Mouse (Mus musculus) hindbrain, embryonic 12.5 days (tissue): ENCODE data around the gene Olfr655. TPM values are rescaled to one million over a fixed set of nuclear protein-coding genes. Genes with fewer than 3 reads are reported as not detected.

ENCODE experiments used
- ATAC-seq: fragments of 200-750 bp; cut with Nextera tagmentation; 2 replicates; pipeline ENCODE4 v1.8.0; 2017; ENCODE audit warnings: moderate TSS enrichment; ENCODE audit not compliant: low FRiP score
- H3K27ac ChIP-seq: fragments of 300-500 bp; sonication (generic); 2 replicates; pipeline ENCODE4 v1.5.1; 2016; ENCODE audit warnings: mild to moderate bottlenecking
- H3K27me3 ChIP-seq: fragments of 300-500 bp; sonication (generic); 2 replicates; pipeline ENCODE4 v1.6.1; 2016; ENCODE audit warnings: mild to moderate bottlenecking
- H3K36me3 ChIP-seq: fragments of 300-500 bp; sonication (generic); 2 replicates; pipeline ENCODE4 v1.6.1; 2016; ENCODE audit warnings: mild to moderate bottlenecking
- H3K4me1 ChIP-seq: fragments of 300-500 bp; sonication (generic); 2 replicates; pipeline ENCODE4 v1.6.1; 2016
- H3K4me2 ChIP-seq: fragments of 300-500 bp; sonication (generic); replicated peaks from 2 replicates; pipeline ENCODE4 v1.6.1; 2016; ENCODE audit warnings: mild to moderate bottlenecking
- H3K4me3 ChIP-seq: fragments of 300-500 bp; sonication (generic); 2 replicates; pipeline ENCODE4 v1.5.1; 2016; ENCODE audit warnings: mild to moderate bottlenecking
- H3K9ac ChIP-seq: fragments of 300-500 bp; sonication (generic); 2 replicates; pipeline ENCODE4 v1.6.1; 2016; ENCODE audit warnings: mild to moderate bottlenecking, moderate library complexity
- H3K9me3 ChIP-seq: fragments of 300-500 bp; sonication (generic); replicated peaks from 2 replicates; pipeline ENCODE4 v1.6.1; 2016; ENCODE audit warnings: mild to moderate bottlenecking
- whole genome bisulfite sequencing: fragments of 180-500 bp; shearing (Covaris S2); methylation state at CpG from one replicate; pipeline ENCODE4 v1.1.7; 2016; 5-methylcytosine and 5-hydroxymethylcytosine counted together
- polyA plus RNA-seq: library from polyadenylated mRNA; unstranded; fragments of >200 nt; fragmentation: Nextera tagmentation; extraction: Ambion mirVana; gene quantifications from 2 replicates; pipeline ENCODE4 v1.2.1, GENCODE M21; 2016

Olfr655 gene
- polyA plus RNA-seq: not detected in 2 replicates

GRCm38 (mm10) chr7:104601679-104602078 is at the start of gene Olfr655:
Olfr655 (minus strand) TSS chr7:104601779.
- Histone ChIP-seq H3K4me3 (no peak within 1 kb of the TSS), H3K27ac (no peak within 1 kb of the TSS)

DNA sequence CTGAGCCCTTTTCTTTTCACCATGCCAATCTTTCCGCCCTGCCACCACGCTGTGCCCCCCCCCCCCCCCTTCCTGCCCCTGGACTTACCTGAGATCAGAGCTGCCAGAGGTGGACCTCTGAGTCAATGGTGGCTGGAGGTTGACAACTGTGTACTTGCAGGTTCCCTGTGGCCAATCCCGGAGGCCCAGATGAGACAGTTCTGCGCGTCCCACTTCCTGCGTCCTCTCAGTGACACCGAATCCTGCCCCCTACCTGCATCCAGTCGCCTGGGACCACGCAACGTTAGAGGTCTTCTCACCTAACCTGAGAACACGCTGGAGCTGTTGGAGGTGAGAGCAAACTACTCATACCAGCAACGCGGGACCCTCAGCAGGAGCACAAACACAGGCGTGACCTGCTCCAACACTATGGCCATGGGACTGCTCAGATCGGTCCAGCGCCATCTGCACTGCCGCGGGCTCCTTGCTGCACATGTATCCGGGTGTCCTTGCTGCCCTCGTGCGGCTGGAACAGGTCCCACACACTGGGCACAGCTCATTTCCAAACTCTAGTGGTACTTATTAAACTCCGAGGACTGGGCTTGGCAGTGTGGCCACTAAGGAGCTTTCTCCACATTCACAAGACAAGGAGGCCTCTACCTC is 45.4 kb upstream of the Olfr655 start, which contains the start of gene Olfr658:
Gene Olfr658 (minus strand): TSS at position 465 of the 642 bp plus-strand sequence.
- Histone ChIP-seq H3K4me3 (peak within 1 kb of the TSS; percentile 30), H3K36me3 (no peaks in the 10 kb centered on the region), H3K9ac (no peak within 1 kb of the TSS), H3K27me3 (no peaks in the 10 kb centered on the region), H3K27ac (no peak within 1 kb of the TSS), H3K9me3 (no peaks in the 10 kb centered on the region), H3K4me1 (no peaks in the 10 kb centered on the region), H3K4me2 (peak within 1 kb of the TSS; percentile 51)
- WGBS: 24% methylated on average over 22 of the region's 22 CpGs
- ATAC-seq: peak; percentile 94

More at GRCm38 (mm10) chr7:104601679-104602078, at the start of gene Olfr655:
- Histone ChIP-seq H3K9ac (no peak within 1 kb of the TSS), H3K27me3 (no peaks in the 10 kb centered on the region), H3K9me3 (no peaks in the 10 kb centered on the region), H3K4me1 (no peaks in the 10 kb centered on the region), H3K36me3 (no peaks in the 10 kb centered on the region), H3K4me2 (no peak within 1 kb of the TSS)
- WGBS: 85% methylated on average over 2 of the region's 2 CpGs
- no peak for ATAC-seq

DNA sequence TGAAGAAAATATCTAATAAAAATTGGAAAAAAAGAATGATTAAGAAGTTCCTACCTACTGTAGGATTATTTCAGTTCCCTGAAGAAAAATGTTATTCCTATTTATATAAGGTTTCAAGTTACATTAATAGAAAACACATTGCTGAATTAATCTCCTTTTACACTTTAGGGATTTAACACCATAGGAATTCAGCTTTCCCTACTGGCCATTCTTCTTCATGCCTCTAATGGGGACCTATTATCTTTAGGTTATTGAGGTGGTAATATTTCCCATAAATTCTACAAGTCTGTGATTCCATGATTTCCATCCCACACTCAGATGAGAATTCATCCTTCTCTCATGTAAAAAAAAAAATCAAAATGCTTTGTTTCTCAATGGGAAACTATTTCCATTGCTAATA is 22.9 kb upstream of the Olfr655 start, which contains the start of gene Olfr657:
Gene Olfr657 (plus strand): TSS at position 301 of the 400 bp plus-strand sequence.
- Histone ChIP-seq H3K9ac (no peak within 1 kb of the TSS), H3K9me3 (no peaks in the 10 kb centered on the region), H3K4me1 (no peaks in the 10 kb centered on the region), H3K4me2 (no peak within 1 kb of the TSS), H3K36me3 (no peaks in the 10 kb centered on the region), H3K4me3 (no peak within 1 kb of the TSS), H3K27ac (no peak within 1 kb of the TSS), H3K27me3 (no peaks in the 10 kb centered on the region)
- no peak for ATAC-seq

DNA sequence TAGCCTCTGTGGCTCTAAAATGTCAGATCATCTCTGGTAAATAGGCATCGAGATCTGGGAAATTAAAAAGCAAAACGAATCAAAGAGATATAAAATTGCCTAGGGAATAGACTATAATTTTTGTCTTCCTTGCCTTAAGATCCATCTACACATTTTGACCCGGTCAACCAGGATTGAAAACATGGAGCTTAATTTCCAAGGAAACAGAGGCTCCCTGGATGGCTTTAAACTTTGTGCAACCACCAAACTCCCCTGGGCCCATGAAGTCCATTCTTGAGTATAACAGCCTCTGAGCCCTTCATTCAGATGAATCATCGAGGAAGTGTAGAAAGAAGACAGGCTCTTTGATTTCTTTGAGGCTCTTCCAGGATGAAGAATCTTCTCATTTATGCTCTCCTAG is 12.1 kb upstream of the Olfr655 start, which contains the start of gene Olfr656:
Gene Olfr656 (plus strand): TSS at position 301 of the 400 bp plus-strand sequence.
- Histone ChIP-seq H3K9ac (no peak within 1 kb of the TSS), H3K9me3 (no peaks in the 10 kb centered on the region), H3K4me1 (no peaks in the 10 kb centered on the region), H3K27ac (no peak within 1 kb of the TSS), H3K4me2 (no peak within 1 kb of the TSS), H3K27me3 (no peaks in the 10 kb centered on the region), H3K4me3 (no peak within 1 kb of the TSS), H3K36me3 (no peaks in the 10 kb centered on the region)
- WGBS: 86% methylated on average over 4 of the region's 4 CpGs
- no peak for ATAC-seq

DNA sequence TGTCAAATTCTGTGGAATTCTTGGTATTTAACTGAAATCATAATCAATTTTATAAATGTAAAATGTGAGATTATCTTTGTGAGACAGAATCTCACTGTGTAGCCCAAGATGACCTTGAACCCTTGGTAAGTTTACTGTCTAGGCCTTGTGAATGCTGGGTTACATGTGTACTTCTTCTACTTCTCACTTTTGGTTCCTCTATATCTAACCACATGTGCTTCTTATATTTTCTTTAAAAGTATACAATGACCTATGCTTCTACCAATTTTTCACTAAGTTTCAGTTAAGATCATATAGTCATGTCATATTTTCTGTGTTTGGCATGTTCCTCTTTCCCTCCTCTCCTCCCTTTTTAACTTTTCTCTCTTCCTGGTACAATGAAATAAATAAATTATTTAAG is 3.1 kb upstream of the Olfr655 start:
- Histone ChIP-seq H3K27me3 (no peaks in the 10 kb centered on the region), H3K4me3 (no peak overlapping the region), H3K27ac (no peak overlapping the region), H3K9me3 (no peaks in the 10 kb centered on the region), H3K36me3 (no peaks in the 10 kb centered on the region), H3K4me2 (no peak overlapping the region), H3K9ac (no peak overlapping the region), H3K4me1 (no peaks in the 10 kb centered on the region)
- no peak for ATAC-seq

- H3K9ac ChIP-seq: no peak overlapping the region
- no peak overlapping the region for H3K27ac ChIP-seq
- no peak overlapping the region for H3K4me2 ChIP-seq
- H3K27me3 ChIP-seq: no peaks in the 10 kb centered on the region
- no peaks in the 10 kb centered on the region for H3K9me3 ChIP-seq
- no peak overlapping the region for H3K4me3 ChIP-seq
- H3K36me3 ChIP-seq: no peaks in the 10 kb centered on the region
- no peak for ATAC-seq
- 9% methylated on average over 3 of the region's 3 CpGs for WGBS
- no peaks in the 10 kb centered on the region for H3K4me1 ChIP-seq
Observed at GRCm38 (mm10) chr7:104603173-104603572, 1.6 kb upstream of the Olfr655 start.

DNA sequence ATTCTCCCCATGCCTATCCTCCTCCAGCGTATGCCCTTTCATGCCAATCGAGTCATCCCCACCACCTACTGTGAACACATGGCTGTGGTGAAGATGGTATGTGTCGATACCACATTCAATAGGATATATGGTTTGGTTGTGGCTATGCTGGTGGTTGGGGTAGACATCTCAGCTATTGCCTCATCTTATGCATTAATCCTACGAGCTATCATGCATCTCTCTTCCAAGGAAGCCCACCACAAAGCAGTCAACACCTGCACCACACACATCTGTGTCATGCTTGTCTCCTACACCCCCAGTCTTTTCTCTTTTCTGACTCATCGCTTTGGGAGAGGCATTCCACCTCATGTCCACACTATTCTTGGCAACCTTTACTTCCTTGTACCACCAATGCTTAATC is 13.3 kb downstream of the Olfr655 start:
- Histone ChIP-seq H3K9ac (no peak overlapping the region), H3K36me3 (no peaks in the 10 kb centered on the region), H3K4me2 (no peak overlapping the region), H3K4me3 (no peak overlapping the region), H3K27ac (no peak overlapping the region), H3K9me3 (no peaks in the 10 kb centered on the region), H3K4me1 (no peaks in the 10 kb centered on the region), H3K27me3 (no peaks in the 10 kb centered on the region)
- WGBS: 87% methylated on average over 5 of the region's 5 CpGs
- ATAC-seq: no peak

GRCm38 (mm10) chr7:104586725-104587124 is 14.9 kb downstream of the Olfr655 start, which contains the start of gene Olfr654:
Olfr654 (plus strand) TSS chr7:104587025.
- H3K9ac ChIP-seq: no peak within 1 kb of the TSS
- no peak for ATAC-seq
- no peaks in the 10 kb centered on the region for H3K9me3 ChIP-seq
- H3K27ac ChIP-seq: no peak within 1 kb of the TSS
- WGBS: 89% methylated on average over 4 of the region's 4 CpGs
- no peak within 1 kb of the TSS for H3K4me2 ChIP-seq
- H3K4me3 ChIP-seq: no peak within 1 kb of the TSS
- no peaks in the 10 kb centered on the region for H3K36me3 ChIP-seq
- no peaks in the 10 kb centered on the region for H3K4me1 ChIP-seq
- no peaks in the 10 kb centered on the region for H3K27me3 ChIP-seq

DNA sequence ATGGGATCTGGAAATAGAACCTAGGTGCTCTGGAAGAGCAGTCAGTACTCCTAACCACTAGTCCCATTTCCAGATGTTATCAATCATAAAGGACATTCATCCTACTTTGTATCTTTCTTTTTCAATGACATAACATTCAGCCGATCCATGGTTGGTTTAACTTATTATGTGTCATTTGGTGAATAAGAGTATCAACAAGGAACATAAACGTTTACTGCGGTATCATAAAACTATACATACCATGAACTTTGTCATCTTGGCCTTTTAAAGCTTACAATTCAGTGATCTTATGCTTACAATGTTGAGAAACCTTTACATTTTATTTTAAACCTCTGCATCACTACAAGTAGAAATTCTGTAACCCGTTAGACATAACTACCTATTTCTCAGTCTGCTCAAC is 20.1 kb downstream of the Olfr655 start:
- Histone ChIP-seq H3K36me3 (no peaks in the 10 kb centered on the region), H3K4me3 (no peak overlapping the region), H3K4me1 (no peaks in the 10 kb centered on the region), H3K27me3 (no peaks in the 10 kb centered on the region), H3K27ac (no peak overlapping the region), H3K9ac (no peak overlapping the region), H3K4me2 (no peak overlapping the region), H3K9me3 (no peaks in the 10 kb centered on the region)
- no peak for ATAC-seq
- 87% methylated on average over 4 of the region's 4 CpGs for WGBS

DNA sequence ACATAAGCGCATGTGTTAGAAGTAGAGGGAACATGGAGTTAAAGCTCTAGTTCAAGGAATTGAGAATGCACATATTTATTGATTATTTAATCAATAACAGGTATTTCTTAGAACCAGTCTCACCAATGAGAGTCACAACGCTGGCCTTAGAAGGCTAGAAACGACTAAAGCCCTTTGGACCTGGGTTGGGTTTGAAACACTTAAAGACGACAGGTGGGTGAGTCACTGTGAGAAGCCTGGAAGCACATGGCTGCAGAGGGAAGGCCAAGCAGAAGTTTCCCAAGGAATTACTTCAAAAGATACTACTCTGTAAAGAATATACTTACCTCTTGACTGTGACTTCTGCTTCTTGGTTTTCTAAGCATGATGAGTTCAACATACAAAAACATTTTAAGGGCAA is 20.7 kb downstream of the Olfr655 start:
- H3K9me3 ChIP-seq: no peaks in the 10 kb centered on the region
- H3K27me3 ChIP-seq: no peaks in the 10 kb centered on the region
- H3K4me2 ChIP-seq: no peak overlapping the region
- H3K36me3 ChIP-seq: no peaks in the 10 kb centered on the region
- H3K9ac ChIP-seq: no peak overlapping the region
- no peaks in the 10 kb centered on the region for H3K4me1 ChIP-seq
- H3K4me3 ChIP-seq: no peak overlapping the region
- H3K27ac ChIP-seq: no peak overlapping the region
- 88% methylated on average over 4 of the region's 4 CpGs for WGBS
- no peak for ATAC-seq

GRCm38 (mm10) chr7:104577014-104577413 is 24.6 kb downstream of the Olfr655 start, which contains the start of gene Olfr653:
Olfr653 (plus strand) TSS chr7:104577314.
- Histone ChIP-seq H3K9ac (no peak within 1 kb of the TSS), H3K4me3 (no peak within 1 kb of the TSS), H3K27ac (no peak within 1 kb of the TSS), H3K36me3 (no peaks in the 10 kb centered on the region), H3K27me3 (no peaks in the 10 kb centered on the region), H3K4me1 (no peaks in the 10 kb centered on the region), H3K4me2 (no peak within 1 kb of the TSS), H3K9me3 (no peaks in the 10 kb centered on the region)
- WGBS: 73% methylated on average over 2 of the region's 2 CpGs
- ATAC-seq: no peak

DNA sequence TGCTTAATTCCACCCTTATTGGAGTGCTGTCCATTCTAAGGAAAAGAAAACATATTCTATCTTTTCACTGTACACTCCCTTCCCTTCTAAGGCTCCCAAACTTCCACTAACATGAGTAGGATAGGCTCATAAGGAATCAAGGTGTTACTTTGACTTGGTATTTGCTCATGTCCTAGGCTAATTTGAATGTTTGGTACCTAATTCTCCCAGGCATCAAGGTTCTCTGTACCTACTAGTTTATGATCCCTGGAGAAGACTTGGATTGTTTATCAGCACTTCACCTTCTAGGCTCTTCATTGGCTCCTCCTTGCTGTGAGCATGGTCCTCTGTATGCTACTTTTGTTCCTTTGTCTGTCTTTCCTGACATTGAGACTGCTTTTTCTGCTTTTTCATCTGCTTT is 41.0 kb downstream of the Olfr655 start, which contains the start of gene Olfr652:
Gene Olfr652 (plus strand): TSS at position 301 of the 400 bp plus-strand sequence.
- Histone ChIP-seq H3K9ac (no peak within 1 kb of the TSS), H3K4me1 (no peaks in the 10 kb centered on the region), H3K4me3 (no peak within 1 kb of the TSS), H3K27me3 (no peaks in the 10 kb centered on the region), H3K36me3 (no peaks in the 10 kb centered on the region), H3K27ac (no peak within 1 kb of the TSS), H3K4me2 (no peak within 1 kb of the TSS), H3K9me3 (no peaks in the 10 kb centered on the region)
- no peak for ATAC-seq

GRCm38 (mm10) chr7:104552700-104553099 is 48.9 kb downstream of the Olfr655 start:
- Histone ChIP-seq H3K9me3 (no peaks in the 10 kb centered on the region), H3K27ac (no peak overlapping the region), H3K4me3 (no peak overlapping the region), H3K4me1 (no peaks in the 10 kb centered on the region), H3K4me2 (no peak overlapping the region), H3K27me3 (no peaks in the 10 kb centered on the region), H3K9ac (no peak overlapping the region), H3K36me3 (no peaks in the 10 kb centered on the region)
- WGBS: 70% methylated on average over 1 of the region's 1 CpGs
- ATAC-seq: no peak
